1 mouse cellular context compared by ENCODE assay signal in genomic region chr8:85380824-85381209, GRCm38 (mm10).
A peak's percentile ranks its signal among the peaks of the same experiment; 100 is the strongest.
TF ChIP-seq lines count a peak whose summit lies in the region.

No protein-coding gene starts in this region.

TF ChIP-seq in MEL, 35 proteins besides CTCF, POLR2A, EP300 and RAD21 (continued from another document):
- TF ChIP-seq TBP (IDR thresholded peaks at IDR 0.05; ENCODE audit: low read depth, low read length) (peak; percentile 73), HCFC1 (IDR thresholded peaks at IDR 0.05; ENCODE audit: low read depth, low read length) (peak; percentile 69; the same call in 1 of the 2 replicates), MAFK (IDR thresholded peaks at IDR 0.05; ENCODE audit: borderline replicate concordance, low read depth, low read length) (no peak), ELF1 (IDR thresholded peaks at IDR 0.05; ENCODE audit: low read depth, low read length) (peak; percentile 83), USF2 (IDR thresholded peaks at IDR 0.05; ENCODE audit: borderline replicate concordance in 1 of 2, insufficient read depth in 1 of 2, low read depth in 1 of 2, low read length in 2 of 2) (no peak), USF1 (IDR thresholded peaks at IDR 0.05; ENCODE audit: low read depth, low read length) (no peak), SIN3A (IDR thresholded peaks at IDR 0.05; ENCODE audit: low read length) (peak; percentile 95), RCOR1 (IDR thresholded peaks at IDR 0.05; ENCODE audit: low read depth, low read length) (peak; percentile 91)
